Mouse (Mus musculus): ENCODE measurements at regions not wholly inside any gene's neighbourhood (a gene's known extent, or its start where the extent isn't known, plus 50 kb on each side); places are given as distances from the start of the nearest gene placed in this dataset.

- DNase-seq: peak; percentile 8 to 24
Observed at GRCm38 (mm10) chr5:91198620-91199019, 59.2 kb downstream of the Areg start.

DNA sequence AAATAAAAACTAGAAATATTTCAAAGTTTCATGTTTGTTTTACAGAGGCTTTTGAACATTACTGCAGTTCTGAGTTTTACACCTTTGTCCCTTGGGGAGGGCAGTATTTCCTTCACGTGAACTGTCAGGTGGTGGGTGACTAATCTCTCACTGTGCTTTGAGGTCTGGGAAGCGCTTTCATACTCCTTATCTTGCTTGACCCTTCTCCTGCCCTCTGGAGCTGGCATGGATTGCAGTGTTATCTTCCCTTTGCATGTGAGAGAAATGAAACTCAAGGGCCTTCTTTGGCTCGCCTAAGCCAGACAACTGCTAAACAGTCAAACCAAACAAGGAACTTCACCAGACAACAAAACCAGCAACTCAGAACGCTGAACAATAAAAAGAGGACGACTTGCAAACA, 61.0 kb downstream of the Areg start:
- DNase-seq: no peak

GRCm38 (mm10) chr5:91204225-91205005, 65.0 kb downstream of the Areg start:
- no peak for DNase-seq

DNA sequence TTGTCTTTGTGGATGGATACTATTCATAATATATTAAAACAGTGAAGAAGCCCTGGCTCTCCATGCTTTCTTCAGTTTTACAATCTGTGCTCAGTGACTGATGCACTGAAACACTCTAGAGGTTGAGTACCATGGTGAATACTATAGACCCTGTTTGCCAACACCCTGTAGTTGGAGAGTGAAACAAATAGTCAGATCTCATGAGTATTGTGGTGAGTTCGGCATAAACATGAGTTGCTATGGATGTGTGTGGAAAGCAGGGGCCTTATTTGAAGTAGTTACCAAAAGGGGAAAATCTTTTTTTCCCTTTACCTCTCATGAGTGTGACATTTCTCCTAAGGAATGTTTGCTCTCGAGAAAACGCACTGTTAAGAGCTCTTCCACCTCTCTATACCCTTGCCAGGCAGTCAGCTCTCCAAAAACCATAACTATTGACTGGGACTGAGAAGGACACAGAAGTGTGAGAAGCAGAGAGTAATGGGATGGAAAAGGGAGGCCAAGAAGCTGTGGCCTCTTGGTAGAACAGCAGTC, 66.0 kb downstream of the Areg start:
- DNase-seq: no peak

GRCm38 (mm10) chr5:91206569-91207490, 67.4 kb downstream of the Areg start:
- no peak for DNase-seq

DNA sequence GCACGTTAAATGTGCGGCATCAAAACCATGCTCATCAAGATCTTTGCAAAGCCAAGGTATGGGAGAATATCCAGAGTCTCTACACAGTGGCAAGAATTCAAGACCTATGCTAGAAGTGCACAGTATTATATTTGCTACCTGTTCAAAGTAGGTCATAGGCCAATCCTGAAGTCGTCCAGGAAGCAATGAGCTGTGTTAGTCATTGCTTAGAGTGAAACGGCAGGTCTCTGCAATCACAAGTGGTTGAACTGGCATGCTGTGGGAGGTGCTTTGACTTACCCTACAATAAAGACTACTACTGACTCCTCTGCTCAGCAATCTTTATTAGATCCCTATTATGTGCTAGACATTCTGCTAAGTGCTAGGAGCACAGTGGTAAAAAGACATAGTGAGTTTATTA, 80.8 kb downstream of the Areg start:
- DNase-seq: no peak

- DNase-seq: no peak
Observed at GRCm38 (mm10) chr5:91241656-91242055, 102.3 kb downstream of the Areg start.

- DNase-seq: no peak
Observed at GRCm38 (mm10) chr5:91247444-91247843, 108.0 kb downstream of the Areg start.

- no peak for DNase-seq
Observed at GRCm38 (mm10) chr5:91261895-91262294, 122.5 kb downstream of the Areg start.

DNA sequence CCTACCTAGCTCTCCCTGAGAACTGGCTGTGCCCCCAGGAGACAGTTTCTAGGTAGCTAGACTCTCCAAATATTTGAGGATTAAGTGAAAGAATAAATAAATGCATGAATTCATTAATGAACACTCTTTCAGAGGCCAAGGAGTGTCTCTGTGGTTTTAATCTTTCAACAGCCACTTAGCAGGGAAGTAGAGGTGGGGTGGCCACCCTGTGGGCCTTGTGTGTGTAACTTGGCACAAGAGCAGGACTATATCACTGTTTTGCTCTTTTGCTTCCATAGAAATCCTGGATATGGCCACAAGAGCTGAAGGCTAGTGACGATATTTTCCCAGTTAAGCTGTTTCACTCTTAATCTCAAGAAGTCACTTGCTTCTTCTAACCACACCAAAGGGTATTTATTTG, 123.1 kb downstream of the Areg start:
- DNase-seq: no peak

DNA sequence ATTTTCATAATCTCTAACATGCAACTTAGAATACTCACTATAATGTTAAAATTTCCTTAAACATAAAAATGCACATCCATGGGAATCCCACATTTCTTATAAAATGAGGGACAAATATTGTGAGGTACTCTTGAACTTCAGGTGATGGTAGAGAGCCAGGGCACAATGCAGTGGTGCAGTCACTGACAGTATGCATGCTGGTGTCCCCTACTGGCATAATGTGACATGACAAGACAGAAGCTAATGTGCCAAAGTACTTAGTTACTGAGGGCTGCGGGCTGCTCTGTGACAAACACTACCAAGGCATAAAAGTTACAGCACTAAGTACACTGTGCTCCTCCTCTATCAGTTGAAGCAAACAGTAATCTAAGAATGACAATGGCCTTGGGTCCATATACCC, 131.3 kb downstream of the Areg start:
- no peak for DNase-seq

- DNase-seq: no peak
Observed at GRCm38 (mm10) chr5:91271416-91271815, 131.4 kb downstream of the Btc start.

- DNase-seq: no peak
Observed at GRCm38 (mm10) chr5:91274411-91274810, 128.4 kb downstream of the Btc start.

GRCm38 (mm10) chr5:91278466-91278865, 124.3 kb downstream of the Btc start:
- DNase-seq: no peak

DNA sequence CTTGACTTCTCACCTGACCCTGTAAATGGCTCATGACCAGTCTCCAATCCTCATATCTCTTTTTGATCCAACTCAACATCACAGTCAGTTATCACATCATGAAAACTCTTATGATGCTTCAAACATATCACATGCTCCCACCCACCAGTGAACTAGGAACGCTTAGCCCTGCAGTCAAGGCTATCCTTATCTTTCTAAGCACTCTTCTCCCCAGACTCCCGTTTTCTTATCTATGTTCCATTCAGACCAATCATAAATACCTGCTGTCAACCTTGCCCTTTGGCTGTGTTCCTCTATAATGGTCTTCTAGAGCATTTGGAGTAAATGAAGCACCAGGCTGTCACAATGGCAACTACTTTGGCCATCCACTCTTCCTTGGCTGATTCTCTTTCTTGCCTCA, 123.3 kb downstream of the Btc start:
- DNase-seq: no peak

- DNase-seq: no peak
Observed at GRCm38 (mm10) chr5:91282969-91283368, 119.8 kb downstream of the Btc start.

- DNase-seq: no peak
Observed at GRCm38 (mm10) chr5:91293073-91293472, 109.7 kb downstream of the Btc start.

GRCm38 (mm10) chr5:91294957-91295356, 107.8 kb downstream of the Btc start:
- no peak for DNase-seq

DNA sequence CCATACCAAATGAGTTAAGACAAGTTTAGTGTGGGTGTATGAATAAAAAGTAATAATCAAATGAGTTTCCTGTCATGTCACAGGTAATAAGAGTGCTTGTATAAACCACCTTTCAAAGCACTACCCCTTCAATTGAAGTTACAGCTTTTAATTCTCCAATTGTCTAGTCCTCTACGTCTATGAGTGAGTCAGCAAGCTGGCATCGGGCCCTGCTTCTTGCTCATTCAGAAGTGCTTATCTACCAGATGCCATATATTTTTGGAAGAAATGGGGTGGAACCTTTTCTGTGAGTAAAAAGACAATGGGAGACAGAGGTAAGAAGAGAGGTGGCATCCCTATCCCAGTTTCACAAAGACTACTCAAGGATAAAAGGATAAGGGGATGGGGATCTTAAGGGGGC, 105.7 kb downstream of the Btc start:
- peak in 1 of 2 experiments; percentile 9 for DNase-seq

DNA sequence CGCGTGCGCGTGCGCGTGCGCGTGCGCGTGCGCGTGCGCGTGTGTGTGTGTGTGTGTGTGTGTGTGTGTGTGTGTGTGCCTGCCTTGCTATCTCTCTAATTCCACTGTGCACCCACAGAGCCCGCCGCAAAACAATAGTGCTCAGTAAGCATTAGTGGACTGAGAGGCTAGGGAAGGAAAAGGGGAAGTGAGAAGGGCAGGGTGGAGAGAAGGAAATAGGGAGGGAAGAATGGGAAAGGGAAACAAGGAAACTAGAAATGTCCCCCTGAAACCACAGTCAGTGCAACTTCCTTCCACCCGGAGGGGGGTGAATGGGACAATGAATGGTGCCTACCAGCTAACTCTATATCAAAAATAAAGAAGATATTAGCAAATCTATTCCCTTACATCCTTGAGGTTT, 100.7 kb downstream of the Btc start:
- DNase-seq: no peak

GRCm38 (mm10) chr5:91302943-91303342, 99.9 kb downstream of the Btc start:
- no peak for DNase-seq

GRCm38 (mm10) chr5:91303702-91304101, 99.1 kb downstream of the Btc start:
- DNase-seq: no peak

DNA sequence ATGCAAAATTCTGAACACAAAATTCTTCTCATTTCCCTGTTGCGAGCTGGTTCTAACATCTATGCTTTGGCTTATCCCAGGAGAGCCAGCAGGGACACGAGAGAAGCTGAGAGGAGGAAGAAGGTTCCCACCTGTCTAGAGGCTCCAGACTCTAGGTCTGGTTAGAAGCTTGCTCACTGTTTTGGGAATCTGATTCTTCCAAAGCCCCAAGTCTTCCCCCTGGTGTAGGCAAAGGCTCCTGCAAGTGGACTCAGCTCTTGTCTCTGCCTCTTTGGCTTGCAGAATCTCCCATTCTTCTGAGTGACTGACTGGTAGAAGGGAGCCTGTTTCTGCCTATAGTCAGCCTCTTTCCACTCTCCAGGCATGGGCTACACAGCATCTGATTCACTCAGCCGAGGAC, 95.8 kb downstream of the Btc start:
- DNase-seq: no peak

Measured in layer of hippocampus, postnatal 36 days (tissue).